Mouse (Mus musculus): Measurements from ENCODE around the gene Slc29a2.

Slc29a2 gene

GRCm38 (mm10) chr19:5032686-5033085 is 9.0 kb downstream of the Slc29a2 start:
- DNase-seq (ENCODE audit: low read depth, low spot score) = no peak

DNA sequence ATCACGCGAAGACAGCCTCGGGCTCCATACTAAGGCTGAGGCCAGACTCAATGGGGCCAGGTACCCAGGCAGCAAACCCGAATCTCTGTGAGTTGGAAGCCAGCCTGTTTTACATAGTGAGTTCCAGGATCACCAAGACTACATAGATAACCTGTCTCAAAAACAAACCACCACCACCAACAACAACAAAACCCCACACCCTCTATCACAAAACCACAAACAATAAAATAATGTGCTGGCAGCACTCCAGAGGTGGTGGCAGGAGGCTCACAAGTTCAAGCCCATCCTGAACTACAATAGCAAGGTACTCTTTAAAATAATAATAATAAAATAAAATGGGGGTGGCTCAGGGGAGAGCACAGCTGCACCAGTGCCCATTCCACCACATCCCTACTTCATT is 12.9 kb downstream of the Slc29a2 start:
- no peak for DNase-seq (ENCODE audit: low read depth, low spot score)

- DNase-seq (ENCODE audit: low read depth, low spot score) = peak; percentile 77
Observed at GRCm38 (mm10) chr19:5037678-5038571, 14.3 kb downstream of the Slc29a2 start.

- peak; percentile 77 for DNase-seq (ENCODE audit: low read depth, low spot score)
Observed at GRCm38 (mm10) chr19:5038709-5039156, 15.1 kb downstream of the Slc29a2 start, which contains the start of the genes B4gat1 and AC124502.3. B4gat1 (plus strand) TSS chr19:5038826. AC124502.3 (plus strand) TSS chr19:5038891.

GRCm38 (mm10) chr19:5039301-5040114 is 15.8 kb downstream of the Slc29a2 start:
- no peak for DNase-seq (ENCODE audit: low read depth, low spot score)

GRCm38 (mm10) chr19:5040862-5041523 is 17.3 kb downstream of the Slc29a2 start, which contains the start of gene Brms1:
Brms1 (plus strand) TSS chr19:5041354.
- DNase-seq (ENCODE audit: low read depth, low spot score) = peak; percentile 90

DNA sequence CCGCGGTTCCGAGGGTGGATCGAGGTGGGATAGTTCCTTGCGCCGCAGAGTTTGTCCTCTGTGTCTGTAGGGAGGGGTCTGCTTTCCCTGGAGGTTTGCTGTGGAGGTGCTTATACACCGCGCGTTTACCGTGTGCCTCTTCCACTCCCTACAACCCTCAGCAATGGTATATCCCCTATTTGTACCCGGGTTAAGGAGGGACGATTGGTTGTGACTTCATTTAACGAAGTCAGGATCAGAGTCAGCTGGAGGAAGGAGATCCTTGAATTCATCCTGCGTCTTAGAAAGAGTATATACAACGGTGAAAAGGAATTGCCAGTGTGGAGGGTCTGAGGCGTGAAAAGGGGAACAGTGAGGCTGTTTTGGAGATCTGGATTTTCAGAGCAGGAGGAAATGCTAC is 17.9 kb downstream of the Slc29a2 start:
- no peak for DNase-seq (ENCODE audit: low read depth, low spot score)

GRCm38 (mm10) chr19:5045531-5045930 is 21.9 kb downstream of the Slc29a2 start:
- DNase-seq (ENCODE audit: low read depth, low spot score) = no peak

- DNase-seq (ENCODE audit: low read depth, low spot score) = no peak
Observed at GRCm38 (mm10) chr19:5048138-5049056, 24.7 kb downstream of the Slc29a2 start.

GRCm38 (mm10) chr19:5049325-5049724 is 25.7 kb downstream of the Slc29a2 start:
- no peak for DNase-seq (ENCODE audit: low read depth, low spot score)

DNA sequence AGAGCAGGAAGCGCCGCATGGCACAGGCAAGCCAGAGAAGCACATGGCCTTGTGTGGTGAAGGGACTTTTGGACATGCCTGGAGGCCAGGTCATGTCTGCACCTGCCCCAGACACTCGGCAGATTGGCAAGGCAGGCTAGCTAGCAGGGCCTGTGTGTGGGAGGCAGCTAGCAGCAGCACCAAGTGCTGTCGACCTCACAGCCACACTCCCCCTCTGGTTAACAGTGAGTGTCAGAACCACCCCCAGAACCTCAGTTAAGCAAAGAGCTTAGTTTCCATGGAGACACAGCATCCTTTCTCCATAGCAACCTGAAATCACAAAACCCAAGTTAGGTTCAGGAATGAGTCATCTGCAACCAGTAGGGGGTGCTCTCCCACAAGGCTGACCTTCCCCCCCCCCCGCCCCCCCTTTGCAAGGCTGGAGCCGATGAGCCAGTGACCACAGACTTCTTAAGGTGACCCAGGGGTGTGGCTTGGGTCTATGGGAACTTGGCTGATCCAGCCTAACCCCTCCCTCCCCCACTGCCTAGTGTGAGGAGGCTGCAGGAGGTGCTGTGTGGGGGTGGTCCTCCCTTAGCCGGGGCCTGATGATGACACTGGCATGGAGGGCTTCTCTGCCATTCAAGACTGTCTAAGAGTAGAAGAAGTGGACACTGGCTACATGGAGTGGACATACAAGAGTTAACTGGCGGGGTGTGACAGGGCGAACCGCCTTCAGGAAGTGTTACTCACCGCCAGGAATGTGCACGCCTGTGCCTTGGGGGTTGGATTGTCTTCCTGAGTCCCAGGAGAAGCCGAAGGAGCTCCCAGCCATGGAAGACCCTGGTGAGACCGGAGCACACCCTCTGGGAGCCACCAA is 26.6 kb downstream of the Slc29a2 start, which contains the start of gene Rin1:
Gene Rin1 (plus strand): TSS at position 435 of the 859 bp plus-strand sequence.
- no peak for DNase-seq (ENCODE audit: low read depth, low spot score)

DNA sequence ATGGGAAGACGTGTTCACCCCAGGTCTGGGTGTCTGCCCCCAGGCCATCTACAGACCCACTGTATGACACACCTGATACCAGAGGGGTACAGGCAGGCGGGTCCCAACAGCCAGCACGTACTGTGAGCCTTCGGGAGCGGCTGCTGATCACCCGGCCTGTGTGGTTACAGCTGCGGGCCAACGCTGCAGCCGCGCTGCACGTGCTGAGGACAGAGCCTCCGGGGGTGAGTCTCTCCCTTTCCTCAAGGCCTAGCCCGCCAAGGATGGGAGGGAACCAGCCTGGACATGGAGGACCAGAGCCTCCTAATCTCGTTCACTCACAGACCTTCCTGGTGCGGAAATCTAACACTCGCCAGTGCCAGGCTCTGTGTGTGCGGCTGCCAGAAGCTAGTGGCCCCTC is 27.4 kb downstream of the Slc29a2 start:
- DNase-seq (ENCODE audit: low read depth, low spot score) = no peak

DNA sequence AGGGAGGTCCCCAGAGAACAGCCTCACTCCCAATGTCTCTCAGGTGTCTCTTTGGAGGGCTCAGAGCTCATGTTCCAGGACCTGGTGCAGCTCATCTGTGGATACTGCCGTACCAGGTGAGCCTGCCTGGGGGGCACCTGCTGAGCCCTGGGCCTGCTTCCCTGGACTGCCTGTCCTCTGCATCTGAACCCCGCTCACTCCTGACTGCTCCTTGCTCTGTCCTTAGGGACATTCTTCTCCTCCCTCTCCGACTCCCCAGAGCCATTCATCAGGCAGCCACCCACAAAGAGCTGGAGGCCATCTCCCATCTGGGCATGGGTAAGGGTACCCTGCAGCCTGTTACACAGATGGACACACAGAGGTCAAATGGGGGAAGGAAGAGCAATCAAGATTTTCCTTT is 27.9 kb downstream of the Slc29a2 start:
- no peak for DNase-seq (ENCODE audit: low read depth, low spot score)

- DNase-seq (ENCODE audit: low read depth, low spot score) = no peak
Observed at GRCm38 (mm10) chr19:5052166-5052822, 28.6 kb downstream of the Slc29a2 start.

DNA sequence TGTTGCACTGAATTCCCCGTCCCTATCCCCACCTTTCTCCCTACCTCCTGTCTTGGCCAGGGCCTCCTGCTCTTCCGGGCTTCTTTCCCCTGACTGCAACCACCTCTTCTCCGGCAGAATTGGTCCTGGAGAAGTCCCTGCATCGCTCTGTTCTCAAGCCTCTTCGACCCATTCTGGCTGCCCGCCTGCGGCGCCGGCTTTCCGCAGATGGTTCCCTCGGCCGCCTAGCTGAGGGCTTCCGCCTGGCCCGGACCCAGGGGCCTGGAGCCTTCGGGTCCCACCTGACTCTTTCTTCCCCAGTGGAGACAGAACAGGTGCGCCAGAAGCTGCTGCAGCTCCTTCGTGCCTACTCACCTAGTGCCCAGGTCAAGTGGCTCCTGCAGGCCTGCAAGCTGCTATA is 29.2 kb downstream of the Slc29a2 start:
- no peak for DNase-seq (ENCODE audit: low read depth, low spot score)

- no peak for DNase-seq (ENCODE audit: low read depth, low spot score)
Observed at GRCm38 (mm10) chr19:5053909-5054308, 30.2 kb downstream of the Slc29a2 start.

- DNase-seq (ENCODE audit: low read depth, low spot score) = no peak
Observed at GRCm38 (mm10) chr19:5056251-5056650, 32.6 kb downstream of the Slc29a2 start.

GRCm38 (mm10) chr19:5057876-5058775 is 34.5 kb downstream of the Slc29a2 start:
- DNase-seq (ENCODE audit: low read depth, low spot score) = no peak
